Mouse (Mus musculus): ENCODE results near the gene Ccdc144b.

Ccdc144b gene

DNA sequence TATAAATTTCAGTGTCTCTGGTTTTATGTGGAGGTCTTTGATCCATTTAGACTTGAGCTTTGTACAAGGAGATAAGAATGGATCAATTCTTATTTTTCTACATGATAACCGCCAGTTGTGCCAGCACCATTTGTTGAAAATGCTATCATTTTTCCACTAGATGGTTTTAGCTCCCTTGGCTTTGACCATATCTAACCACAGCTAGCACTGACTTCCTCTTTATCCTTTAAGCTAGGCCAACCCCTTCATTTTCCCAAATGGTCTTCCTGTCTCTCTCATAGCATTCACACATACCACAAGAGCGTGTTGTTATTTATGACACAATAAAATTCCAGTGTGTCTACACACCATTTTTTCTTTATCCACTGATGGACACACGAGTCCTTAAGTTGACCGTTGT lies 23.4 kb downstream of the Ccdc144b start:
- DNase-seq (ENCODE audit: low read depth, low spot score), result no peak

GRCm38 (mm10) chr3:36025732-36026131 lies 27.6 kb downstream of the Ccdc144b start:
- DNase-seq (ENCODE audit: low read depth, low spot score), result no peak

- DNase-seq (ENCODE audit: low read depth, low spot score), result no peak
These were observed 42.1 kb downstream of the Ccdc144b start for GRCm38 (mm10) chr3:36011239-36011638.

GRCm38 (mm10) chr3:36008411-36009154 lies 44.8 kb downstream of the Ccdc144b start:
- no peak for DNase-seq (ENCODE audit: low read depth, low spot score)

DNA sequence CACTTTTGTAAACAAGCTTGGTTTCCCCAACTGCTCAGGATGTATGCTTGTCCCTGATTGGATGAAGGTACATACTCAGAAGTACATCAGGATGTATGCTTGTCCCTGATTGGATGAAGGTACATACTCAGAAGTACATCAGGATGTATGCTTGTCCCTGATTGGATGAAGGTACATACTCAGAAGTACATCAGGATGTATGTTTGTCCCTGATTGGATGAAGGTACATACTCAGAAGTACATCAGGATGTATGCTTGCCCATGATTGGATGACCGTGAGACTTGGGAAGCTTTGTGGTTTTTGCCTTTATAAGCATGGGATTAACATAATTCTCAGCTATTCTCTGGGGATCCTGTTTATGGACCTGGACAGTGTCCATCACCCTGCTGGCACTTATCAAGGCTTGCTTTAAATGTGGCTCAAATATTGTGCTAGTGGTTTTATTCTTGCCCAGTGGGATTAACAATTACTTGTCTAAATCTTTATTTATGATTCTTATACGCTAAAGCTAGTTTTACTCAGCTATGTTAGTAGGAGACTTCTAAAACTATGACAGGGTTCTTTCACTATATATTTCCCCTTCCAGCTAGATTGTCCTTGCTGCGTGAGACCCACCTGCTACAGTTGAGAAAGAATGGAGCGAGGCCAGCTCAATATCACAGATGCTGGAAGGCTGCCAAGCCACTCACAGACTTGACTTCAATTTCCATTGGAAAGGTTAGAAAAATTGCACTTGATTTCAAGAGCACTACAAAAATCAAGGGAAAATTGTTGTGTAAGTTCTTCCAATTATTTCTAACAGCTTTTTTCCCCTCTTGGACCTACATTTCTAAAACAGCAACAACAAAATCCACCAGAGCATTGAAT lies 49.1 kb downstream of the Ccdc144b start:
- DNase-seq (ENCODE audit: low read depth, low spot score), result no peak

DNA sequence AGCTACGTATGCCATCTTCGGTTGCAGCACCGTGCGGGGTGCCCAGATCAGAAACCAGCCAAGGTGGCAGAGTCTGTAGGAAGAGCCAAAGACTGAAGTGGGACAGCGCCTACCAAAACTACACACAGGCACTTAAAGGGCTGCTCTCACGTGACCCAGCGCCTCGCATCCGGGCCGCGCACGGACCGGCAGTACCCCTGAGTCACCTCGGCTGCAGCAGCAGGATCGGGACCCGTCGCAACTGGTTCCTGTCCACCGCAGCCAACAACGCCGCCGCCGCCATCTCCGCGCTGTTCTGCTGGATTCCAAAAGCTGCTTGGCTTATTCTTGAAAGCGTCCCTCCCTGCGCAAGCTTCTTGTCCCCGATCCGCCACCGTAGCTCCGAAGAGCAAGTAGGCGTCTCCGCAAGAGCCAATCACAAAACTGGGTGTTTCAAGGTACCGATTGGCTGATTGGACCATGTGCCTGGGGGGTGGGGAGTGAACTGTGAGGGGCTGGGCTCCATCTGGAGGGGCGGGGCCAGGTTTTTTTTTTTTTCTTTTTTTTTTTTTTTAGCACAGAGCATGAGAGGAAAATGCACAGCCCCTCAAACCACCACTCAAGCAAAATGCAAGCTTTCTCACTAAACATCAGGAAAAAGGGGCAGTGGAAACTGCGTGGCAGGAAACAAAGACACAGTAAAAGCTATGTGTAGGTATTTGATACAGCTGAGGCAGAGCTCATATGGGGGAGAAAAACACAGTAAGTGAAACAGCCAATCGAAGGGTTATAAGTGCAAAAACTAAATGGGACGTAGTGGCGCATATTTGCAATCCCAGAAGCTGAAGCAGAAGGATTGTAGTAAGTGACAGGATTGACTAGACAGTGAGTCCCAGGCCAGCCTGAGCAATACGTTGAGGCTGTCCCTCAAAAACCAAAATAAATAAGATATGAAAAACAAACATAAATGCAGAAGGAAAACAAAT lies 52.8 kb downstream of the Ccdc144b start, which contains the start of gene Mccc1:
TSS of gene Mccc1 (minus strand) at position 404 of the 965 bp plus-strand sequence.
- DNase-seq (ENCODE audit: low read depth, low spot score), result peak; percentile 89

GRCm38 (mm10) chr3:35994552-35995531 lies 58.5 kb downstream of the Ccdc144b start:
- no peak for DNase-seq (ENCODE audit: low read depth, low spot score)

GRCm38 (mm10) chr3:35990715-35991114 lies 62.6 kb downstream of the Ccdc144b start:
- no peak for DNase-seq (ENCODE audit: low read depth, low spot score)

DNA sequence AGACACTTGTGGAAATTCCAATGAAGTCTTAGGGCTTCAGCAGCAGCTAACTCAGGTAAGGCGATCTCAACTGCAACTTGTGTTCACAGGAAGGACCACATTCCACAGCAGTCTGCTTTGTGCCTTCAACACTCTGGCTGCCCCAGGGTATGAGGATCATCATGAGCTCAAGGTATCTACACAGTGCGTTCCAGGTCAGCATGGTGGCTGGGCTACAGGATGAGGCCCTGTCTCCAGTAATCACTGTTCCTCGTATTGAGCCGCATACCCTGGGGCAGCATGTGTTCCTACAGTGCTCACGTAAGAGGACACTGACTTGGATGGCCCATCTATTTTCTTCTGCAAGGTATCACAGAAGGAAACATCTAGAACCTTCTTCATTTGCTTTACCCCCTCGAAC lies 65.3 kb downstream of the Ccdc144b start:
- DNase-seq (ENCODE audit: low read depth, low spot score), result no peak

DNA sequence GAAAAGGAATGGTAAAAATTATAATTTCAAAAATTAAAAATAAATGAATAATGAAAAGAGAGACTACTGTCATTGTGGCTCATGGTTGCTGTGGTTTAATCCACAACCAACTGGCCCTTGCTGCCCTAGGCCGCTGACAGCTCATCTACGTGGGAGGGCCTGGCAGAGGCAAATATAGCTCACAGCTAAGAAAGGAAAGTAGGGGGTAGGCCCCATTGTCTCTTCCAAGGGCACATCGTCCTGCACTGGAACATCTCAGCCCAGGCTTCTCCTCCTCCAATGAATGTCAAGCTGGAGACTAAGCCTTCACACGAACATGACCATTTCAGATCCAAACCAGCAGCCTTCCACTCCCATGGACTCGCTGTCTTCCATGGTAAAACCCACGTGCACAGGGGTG lies 67.1 kb downstream of the Ccdc144b start:
- no peak for DNase-seq (ENCODE audit: low read depth, low spot score)

- peak; percentile 54 for DNase-seq (ENCODE audit: low read depth, low spot score)
These were observed 79.8 kb downstream of the Ccdc144b start for GRCm38 (mm10) chr3:35973551-35973950.

- no peak for DNase-seq (ENCODE audit: low read depth, low spot score)
These were observed 80.4 kb downstream of the Ccdc144b start for GRCm38 (mm10) chr3:35972985-35973384.

DNA sequence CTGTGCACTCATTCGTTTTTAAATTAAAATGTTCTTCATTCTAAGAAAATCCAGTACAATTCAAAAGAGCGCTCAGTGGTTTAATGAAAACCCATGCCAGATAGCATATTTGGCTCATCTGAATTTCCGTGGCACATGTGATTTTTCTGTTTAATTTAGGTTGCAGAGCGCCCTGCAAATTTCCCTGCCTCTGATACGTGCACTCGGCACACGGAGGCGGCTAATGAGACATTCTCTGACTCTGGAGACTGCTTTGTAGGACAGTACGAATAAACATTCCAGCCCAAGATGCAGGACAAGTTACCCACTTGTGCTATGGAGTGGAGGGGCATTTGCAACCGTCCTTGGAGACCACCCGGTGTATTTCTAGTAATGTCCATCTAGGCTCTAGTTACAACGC lies 82.2 kb downstream of the Ccdc144b start:
- no peak for DNase-seq (ENCODE audit: low read depth, low spot score)

- DNase-seq (ENCODE audit: low read depth, low spot score), result no peak
These were observed 82.9 kb downstream of the Ccdc144b start for GRCm38 (mm10) chr3:35970441-35970840.

DNA sequence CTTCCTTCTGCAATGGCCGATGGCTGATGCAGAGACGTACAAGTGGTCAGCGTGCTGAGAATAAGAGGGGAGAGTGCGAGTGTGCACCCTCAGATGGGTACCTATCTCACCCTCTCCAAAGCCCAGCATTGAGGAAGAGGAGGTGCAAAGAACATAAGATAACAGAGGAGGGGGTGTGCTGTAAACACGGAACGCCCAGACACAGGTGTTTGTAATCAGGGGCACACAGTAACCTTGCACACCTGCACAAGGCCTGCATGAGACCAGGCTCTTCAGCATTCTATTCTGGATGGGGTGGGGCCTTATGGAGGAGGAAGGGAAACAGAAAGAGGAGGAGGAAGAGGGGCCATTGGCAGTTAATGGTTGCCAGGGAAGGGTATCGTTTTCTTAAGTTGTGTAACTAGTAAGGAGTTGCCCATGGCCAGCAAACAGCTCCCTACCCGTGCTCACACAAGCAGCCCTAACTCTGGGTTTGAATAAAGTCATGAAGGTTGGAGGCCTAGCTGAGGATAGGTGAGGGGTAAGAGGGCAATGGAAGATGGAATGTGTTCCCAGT lies 85.9 kb downstream of the Ccdc144b start:
- DNase-seq (ENCODE audit: low read depth, low spot score), result no peak

DNA sequence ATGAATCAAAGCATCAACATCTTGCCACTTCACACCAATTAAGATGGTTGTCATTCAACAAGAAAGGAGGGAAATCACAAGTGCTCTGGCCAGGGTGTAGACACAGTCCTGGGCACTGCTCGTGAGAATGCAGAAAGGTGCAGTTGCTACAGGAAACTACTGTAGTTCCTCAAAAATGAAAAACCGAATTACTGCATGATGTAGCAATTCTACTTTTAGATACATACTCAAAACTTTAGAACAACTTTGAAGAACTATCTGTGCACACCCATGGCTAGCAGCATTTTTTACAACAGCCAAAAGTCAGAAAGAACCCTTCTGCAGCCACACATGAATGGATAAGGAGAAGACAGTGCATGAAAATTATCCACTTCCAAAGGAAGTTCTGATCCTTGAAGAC lies 86.9 kb downstream of the Ccdc144b start:
- no peak for DNase-seq (ENCODE audit: low read depth, low spot score)

DNA sequence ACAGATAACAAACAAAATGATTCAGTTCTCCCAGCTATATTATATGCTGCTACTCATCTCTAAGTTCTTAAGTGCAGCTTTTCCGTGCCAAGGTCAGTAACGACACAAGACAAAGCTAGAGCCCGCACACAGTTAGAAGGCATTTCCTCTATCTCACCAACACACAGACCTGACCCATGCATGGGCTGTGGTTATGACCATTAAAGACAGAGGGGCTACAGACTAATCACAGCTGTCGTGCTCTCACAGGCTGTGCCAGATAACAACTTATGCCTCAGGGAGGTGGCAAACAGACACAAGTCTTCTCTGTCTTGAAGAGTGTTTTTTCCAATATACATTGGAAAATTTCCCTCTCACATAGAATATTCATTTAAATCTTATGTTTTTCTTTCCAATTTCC lies 88.4 kb downstream of the Ccdc144b start:
- no peak for DNase-seq (ENCODE audit: low read depth, low spot score)

DNA sequence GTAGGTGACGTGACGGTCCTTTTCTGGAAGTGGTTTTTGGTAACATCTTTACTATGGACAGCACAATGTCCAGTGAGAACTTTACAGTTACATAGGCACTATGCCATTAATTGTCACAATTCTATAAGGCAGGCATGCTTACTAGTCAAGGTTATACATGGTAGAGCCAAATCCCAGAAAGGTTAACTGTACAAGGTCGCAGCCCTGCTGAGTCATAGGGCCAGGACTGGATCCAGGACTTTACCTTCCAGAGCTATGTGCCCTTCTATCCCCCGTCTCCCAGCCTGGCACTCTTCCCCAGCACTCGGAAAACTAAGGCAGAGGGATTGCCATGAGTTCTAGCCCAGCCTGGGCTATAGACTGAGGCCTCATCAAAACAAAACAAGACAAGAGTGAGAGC lies 89.4 kb downstream of the Ccdc144b start:
- DNase-seq (ENCODE audit: low read depth, low spot score), result no peak

DNA sequence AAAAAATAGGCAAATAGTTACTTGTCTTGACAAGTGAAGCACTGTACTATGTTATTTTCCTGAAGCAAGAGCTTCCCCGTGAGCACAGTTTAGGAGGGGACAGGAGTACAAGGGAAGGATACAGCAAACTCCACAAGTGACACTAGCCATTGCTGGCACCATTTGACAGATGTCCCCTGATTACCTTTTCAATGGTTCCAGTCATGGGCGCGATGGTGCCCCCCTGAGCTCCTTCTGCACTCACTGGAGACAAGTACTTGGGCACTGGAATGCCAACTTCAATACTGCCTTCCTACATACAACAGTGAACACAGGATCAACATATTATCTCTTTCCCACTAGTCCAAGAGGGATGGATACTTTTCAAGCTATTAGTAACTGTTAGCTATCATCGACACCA lies 89.9 kb downstream of the Ccdc144b start:
- no peak for DNase-seq (ENCODE audit: low read depth, low spot score)

DNA sequence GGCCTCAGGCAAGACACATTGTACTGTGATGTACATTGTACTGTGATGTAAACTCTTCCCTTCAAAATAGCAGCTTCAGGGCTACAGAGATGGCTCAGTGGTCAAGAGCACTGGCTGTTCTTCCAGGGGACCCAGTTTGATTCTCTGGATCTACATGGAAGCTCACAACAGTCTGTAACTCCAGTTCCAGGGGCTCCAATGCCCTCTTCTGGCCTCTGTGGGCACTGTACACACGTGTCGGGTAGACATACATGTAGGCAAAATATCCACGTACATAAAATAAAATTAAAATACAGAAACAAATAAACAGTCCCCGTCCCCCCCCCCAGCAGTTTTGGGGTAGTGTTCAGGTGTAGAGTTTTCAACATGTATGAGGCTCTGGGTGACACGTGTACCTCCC lies 90.4 kb downstream of the Ccdc144b start:
- DNase-seq (ENCODE audit: low read depth, low spot score), result no peak

Measured in WW6 (cell line).